Mouse (Mus musculus) myocyte (in vitro differentiated cells): Measurements from ENCODE around the gene Rad51b.

Experiments used
- CEBPB ChIP-seq: IDR thresholded peaks from 2 replicates; pipeline ENCODE4 v1.6.1; 2011; ENCODE audit warnings: mild to moderate bottlenecking, moderate library complexity; ENCODE audit not compliant: poor library complexity, insufficient read depth, severe bottlenecking
- E2F4 ChIP-seq: IDR thresholded peaks from one replicate; pipeline ENCODE4 v1.6.1; 2011; ENCODE audit warnings: mild to moderate bottlenecking, control low read depth, moderate library complexity; ENCODE audit not compliant: insufficient read depth
- MAX ChIP-seq: IDR thresholded peaks from one replicate; pipeline ENCODE4 v1.6.1; 2011; ENCODE audit warnings: low read depth, mild to moderate bottlenecking, control low read depth
- MYOD1 ChIP-seq, 3 experiments: IDR thresholded peaks; one replicate each; pipeline ENCODE4 v1.6.1; 2011; ENCODE audit warnings: control low read depth in 2 of 3, low read depth in 2 of 3, mild to moderate bottlenecking in 2 of 3, moderate library complexity in 1 of 3; ENCODE audit not compliant: insufficient read length in 2 of 3, control insufficient read depth in 1 of 3
- MYOG ChIP-seq, 3 experiments: IDR thresholded peaks; one replicate each; pipeline ENCODE4 v1.6.1; 2011; ENCODE audit warnings: control low read depth in 2 of 3, low read depth in 2 of 3, mild to moderate bottlenecking in 2 of 3; ENCODE audit not compliant: insufficient read length in 2 of 3, control insufficient read depth in 1 of 3, insufficient read depth in 1 of 3
- POLR2A ChIP-seq: IDR thresholded peaks from one replicate; pipeline ENCODE4 v1.6.1; 2011; ENCODE audit warnings: low read depth, mild to moderate bottlenecking, control low read depth, moderate library complexity; ENCODE audit not compliant: insufficient read length
- POLR2AphosphoS2 ChIP-seq: IDR thresholded peaks from one replicate; pipeline ENCODE4 v1.6.1; 2011; ENCODE audit warnings: low read depth, control low read depth; ENCODE audit not compliant: insufficient read length
- REST ChIP-seq: IDR thresholded peaks from one replicate; pipeline ENCODE4 v1.6.1; 2011; ENCODE audit warnings: mild to moderate bottlenecking, control low read depth, moderate library complexity; ENCODE audit not compliant: insufficient read depth, insufficient read length
- TCF12 ChIP-seq: IDR thresholded peaks from one replicate; pipeline ENCODE4 v1.6.1; 2011; ENCODE audit warnings: mild to moderate bottlenecking, control low read depth; ENCODE audit not compliant: poor library complexity, insufficient read depth, severe bottlenecking
- USF1 ChIP-seq: IDR thresholded peaks from one replicate; pipeline ENCODE4 v1.6.1; 2011; ENCODE audit warnings: low read depth, mild to moderate bottlenecking, control low read depth, moderate library complexity

- TF ChIP-seq E2F4 (no peak), MAX (no peak), POLR2A (no peak), MYOG (IDR thresholded peaks at IDR 0.05; ENCODE audit: control insufficient read depth in 1 of 3, insufficient read depth in 1 of 3, insufficient read length in 2 of 3, low read depth in 2 of 3) (no peak), CEBPB (no peak), POLR2AphosphoS2 (no peak), USF1 (no peak), TCF12 (no peak), MYOD1 (IDR thresholded peaks at IDR 0.05; ENCODE audit: control insufficient read depth in 1 of 3, insufficient read length in 2 of 3, low read depth in 2 of 3) (no peak), REST (no peak)
These were observed 501.4 kb downstream of the Rad51b start for GRCm38 (mm10) chr12:79798488-79798887.
